Mouse (Mus musculus) left cerebral cortex, postnatal 4 days (tissue): Measurements from ENCODE around the gene Prkar1b. TPM values are rescaled to one million over a fixed set of nuclear protein-coding genes. Genes with fewer than 3 reads are reported as not detected.

Source experiments
- DNase-seq: peaks from one replicate; pipeline ENCODE4 v3.0.0-alpha.2; 2022
- intact Hi-C: fragments of 180-260 bp; cut with DNase I; formaldehyde crosslinking; loops from one replicate; pipeline ENCODE4 v1.15.1; 2025
- total RNA-seq, 2 experiments: library from RNA; stranded (reverse); gene quantifications; 2 replicates each; pipeline ENCODE4 v1.2.3; 2021

Prkar1b gene
- total RNA-seq, 2 experiments from 2014 or later = 366 to 388 TPM

DNA sequence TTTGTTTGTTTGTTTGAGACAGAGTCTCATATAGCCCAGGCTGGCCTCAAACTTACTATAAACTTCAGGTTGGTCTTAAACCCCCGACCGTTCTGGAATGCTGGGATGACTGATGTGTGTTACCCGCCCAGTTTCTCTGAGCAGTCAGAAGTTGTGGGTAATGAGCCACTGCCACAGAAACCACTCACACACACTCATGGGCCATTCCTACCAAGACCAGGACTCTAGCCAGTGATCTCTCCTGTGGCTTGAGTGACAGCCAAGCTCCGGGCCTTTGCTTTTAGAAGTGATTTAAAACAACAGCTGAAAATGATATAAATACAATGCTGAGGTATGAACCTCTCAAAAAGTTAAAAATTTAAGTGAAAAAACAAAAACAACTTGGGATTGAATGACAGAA is 34.9 kb downstream of the Prkar1b start:
- intact Hi-C loops = no loop called here
- DNase-seq = no peak

DNA sequence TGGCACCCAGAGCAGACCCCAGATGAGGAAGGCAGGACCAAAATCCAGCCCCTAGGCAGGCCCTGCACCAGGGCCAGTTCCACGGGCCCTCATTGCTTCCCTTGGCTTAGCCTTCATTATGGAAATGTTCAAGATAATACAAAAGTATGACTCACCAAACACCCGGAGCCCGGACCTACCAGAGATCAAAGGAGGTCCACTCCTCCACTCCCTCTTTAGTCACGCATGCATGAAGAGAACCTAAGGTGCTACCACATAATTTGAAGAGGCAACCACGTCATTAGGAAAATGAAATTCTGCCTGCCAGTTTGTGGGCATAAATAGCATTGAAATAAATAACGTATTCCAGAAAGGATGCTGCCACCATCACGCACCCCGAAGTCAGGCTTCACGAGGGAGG is 37.4 kb downstream of the Prkar1b start:
- intact Hi-C loops = no loop called here
- DNase-seq = no peak

DNA sequence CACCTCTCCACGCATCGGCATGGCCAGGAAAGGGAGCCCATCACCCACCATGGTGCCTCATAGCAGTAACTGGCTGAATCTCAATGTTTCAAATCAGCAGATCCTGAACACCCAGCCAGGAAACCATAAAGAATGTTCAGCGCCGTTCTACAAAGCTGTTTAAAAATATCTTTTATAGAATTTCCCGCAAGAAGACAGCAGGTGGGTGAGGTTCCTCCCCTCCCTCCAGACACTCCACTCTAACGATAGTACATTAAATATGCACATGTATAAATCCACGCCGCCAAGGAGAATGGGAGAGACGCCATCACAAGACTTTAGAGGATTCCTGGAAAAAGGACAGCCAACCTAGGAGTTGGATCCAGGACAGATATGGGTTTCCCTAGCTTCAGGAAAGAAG is 37.8 kb downstream of the Prkar1b start:
- no peak for DNase-seq
- intact Hi-C loops = no loop called here

DNA sequence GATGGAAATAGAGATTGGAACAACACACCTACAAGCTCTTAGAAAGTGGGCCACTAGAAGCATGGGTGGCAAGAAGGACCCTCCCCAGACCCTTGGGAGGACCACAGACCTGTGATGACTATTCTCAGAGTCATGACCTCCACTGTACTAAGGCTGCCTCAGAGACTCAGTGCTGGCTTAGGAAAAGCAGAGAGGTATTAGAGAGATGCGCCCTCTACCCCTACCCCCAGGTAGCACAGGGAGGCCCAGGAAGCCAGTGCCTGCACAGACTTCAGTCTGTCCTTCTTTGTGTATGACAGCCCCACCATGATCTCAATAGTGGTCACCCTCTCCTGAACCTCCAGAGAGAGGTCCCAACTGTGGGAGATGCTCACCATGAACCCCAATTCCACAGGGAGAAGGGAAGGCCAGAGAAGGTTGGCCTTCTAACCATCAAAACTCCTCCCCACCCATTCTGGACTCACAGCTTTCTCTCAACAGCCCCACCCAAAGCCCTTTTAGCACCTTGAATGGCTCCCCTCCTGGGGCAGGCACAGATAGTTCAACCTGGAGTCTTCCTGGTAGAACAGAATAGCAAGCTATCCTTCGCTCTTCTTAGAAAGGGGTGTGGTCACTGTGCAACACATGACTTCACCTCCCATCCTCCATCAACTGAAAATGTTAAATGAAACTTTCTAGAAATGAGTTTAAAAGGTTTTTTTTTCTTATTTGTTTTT is 39.5 kb downstream of the Prkar1b start:
- no peak for DNase-seq
- intact Hi-C loops = no loop called here

DNA sequence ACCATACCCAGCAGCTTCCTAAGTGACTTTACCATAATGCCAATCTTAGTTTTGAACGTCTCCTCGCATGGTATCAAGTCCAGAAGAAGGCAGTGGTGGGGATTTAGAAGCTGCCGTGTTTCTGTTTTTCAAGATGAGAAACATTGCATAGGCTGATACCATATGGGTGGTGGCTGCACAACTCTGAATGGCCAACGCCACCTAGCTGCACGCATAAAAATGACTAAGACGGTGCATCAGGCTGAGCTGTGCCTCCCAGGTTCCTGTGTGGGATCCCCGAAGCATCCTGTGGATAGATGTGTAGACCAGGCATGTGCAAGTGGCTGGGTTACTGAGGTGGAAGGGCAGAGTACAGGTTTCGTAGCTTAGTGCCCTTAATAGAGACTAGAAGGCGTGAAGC is 42.0 kb downstream of the Prkar1b start:
- intact Hi-C loops = no loop called here
- DNase-seq = peak; percentile 12

DNA sequence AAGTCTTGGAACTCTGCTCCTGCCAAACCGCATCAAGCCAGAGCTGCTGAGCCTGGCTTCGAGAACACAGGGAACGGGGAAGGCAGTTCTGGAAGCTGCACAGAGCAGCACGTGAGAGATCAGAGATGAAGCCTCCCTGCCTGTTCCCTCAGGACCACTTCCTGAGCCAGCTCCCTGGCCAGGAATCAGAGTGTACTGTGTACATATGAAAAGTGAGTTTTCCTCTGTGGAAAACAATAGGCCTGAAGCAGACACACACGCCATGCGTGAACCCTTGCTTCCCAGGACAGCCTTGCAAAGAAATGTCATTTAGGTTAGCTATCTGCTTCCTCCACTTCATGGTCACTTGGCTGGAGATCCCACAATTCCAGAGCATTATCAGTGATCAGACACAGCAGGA is 48.0 kb downstream of the Prkar1b start:
- DNase-seq = no peak
- intact Hi-C loops = no loop called here

DNA sequence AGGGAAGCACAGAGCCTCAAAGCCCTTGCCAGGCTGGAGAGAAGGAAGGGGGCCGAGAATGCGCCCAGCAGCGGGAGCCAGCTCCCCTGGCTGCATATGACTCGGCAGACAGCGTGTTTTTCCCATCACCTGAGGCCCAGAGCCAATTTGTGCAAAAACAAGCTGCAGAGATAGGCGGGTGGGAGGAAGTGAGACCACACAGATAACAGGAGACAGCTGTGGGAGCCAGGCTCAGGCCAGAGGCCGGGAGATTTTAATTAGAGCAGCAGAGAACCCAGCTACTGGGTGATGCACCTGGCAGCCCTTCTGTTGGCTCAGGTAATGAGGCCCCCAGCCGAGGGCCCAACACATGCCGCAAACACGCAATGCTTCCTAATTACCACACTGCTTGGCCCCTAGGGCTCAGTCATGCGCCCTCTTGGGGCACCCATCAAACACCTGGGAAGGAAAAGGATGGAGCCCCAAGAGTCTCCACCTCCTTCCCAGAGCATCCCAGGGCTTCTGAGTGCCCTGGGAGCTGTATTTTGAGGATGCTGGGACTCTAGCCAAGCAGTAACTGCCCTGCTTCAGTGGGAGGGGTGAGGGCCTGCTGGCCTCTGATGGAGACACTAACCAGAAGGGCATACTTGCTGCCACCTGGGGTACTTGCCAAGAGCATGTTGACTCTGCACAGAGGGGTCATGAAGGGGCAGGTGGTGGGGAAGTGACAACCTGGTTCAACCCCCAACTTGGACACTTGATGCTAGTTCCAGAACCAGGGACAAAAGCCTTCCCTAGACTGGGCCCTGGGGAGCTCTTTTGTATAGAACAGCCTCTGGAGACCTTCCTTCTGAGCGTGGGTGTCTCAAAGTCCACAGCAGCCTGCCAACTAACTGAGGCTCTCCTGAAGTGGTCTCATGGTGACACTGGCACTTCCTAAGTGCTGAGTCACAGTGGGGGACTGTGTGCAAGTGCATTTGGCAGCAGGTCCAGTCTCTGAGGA is 50.5 kb downstream of the Prkar1b start:
- intact Hi-C loops = no loop called here
- peak; percentile 55 for DNase-seq

DNA sequence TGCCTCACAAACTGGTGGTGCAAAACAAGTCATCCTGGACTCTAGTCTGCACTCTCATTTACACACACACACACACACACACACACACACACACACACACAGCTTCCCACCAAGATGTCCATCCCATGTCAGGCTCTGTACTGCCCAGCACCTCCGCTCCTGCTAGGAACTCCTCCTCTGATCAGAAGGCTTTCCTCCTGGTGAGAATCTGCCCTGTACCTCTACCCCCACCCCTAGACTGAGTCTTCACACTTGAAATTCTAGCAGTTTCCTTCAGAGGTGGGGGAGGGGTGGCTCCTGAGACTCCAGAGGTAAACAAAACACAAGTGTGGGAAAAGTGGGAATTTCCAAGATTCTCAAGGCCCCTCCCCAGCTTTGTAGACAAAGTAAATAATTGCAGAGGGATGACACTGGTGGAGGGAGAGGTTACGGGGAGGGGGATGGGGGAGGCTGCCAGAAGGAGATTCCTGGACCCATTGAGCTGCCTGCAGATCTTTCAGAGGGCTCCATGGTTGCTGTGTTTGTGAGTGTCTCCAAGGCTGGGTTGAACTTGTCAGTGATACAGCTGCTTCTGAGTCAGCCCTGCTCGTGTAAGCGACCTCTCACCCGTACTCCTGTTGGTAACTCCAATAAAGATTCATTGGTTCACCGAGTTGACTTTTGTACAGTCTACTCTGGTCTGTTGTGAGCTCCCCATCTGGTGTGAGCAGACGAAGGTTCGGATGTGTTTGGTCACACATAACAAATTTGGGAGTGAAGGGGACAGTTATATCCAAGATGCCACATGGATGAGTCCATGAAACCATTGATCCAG is 54.3 kb downstream of the Prkar1b start:
- DNase-seq = no peak
- intact Hi-C loops = no loop called here

DNA sequence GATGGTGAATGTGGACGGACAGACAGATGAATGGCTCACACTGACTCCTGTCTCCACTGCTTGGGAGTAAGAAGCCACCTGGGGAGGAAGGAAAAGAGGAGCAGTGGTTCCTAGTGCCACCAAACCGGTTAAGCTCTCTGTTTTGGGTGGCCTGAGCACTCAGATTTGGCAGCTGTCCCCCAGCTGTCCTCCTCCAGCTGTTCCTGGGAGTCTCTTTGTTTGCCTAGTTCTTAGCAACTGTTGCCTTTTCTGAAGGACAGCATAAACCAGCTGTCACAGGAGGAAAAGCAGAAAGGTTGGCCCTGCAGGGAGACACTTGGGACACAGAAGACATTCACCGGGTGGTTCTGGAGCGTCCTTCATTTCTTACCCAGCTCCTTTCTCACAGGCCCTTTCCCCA is 56.3 kb downstream of the Prkar1b start:
- no peak for DNase-seq
- intact Hi-C loops = no loop called here

DNA sequence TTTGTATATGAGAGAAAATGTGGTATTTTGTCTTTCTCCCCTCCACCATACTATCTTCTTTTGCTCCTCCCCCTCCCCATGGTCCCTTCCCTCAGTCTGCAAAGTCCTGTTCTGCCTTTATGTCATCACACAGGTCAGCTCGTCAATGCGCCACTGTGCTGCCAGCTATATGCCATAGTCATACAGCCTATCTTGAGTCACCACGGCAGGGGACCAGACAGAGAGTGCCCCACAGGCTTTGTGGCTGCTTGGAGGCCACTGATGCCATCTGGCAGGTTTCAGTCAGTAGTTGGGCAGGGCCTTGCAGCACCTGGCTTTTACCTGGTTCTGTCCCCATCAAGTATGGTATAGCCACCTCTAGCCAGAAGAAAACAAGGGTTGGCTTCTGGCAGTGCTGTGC is 58.1 kb downstream of the Prkar1b start:
- intact Hi-C loops = no loop called here
- no peak for DNase-seq

DNA sequence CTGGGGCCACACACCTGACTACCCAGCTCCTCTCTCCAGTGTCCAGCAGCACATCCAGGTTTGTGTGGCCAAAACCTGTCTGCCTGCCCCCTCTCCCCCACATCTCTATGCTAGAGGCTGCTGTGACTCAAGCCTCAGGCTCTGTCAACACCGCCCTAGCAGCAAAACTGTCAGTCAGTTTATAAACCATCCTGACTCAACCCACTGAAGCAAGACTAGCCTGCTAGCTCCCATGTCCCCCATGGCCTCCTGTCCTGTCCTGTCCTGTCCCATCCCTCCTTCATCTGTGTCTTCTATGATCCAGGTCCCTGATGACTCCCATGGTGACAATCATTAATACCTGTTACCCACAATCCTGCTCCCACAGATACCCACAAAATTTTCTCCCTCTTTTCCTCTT is 59.6 kb downstream of the Prkar1b start:
- intact Hi-C loops = no loop called here
- DNase-seq = no peak

DNA sequence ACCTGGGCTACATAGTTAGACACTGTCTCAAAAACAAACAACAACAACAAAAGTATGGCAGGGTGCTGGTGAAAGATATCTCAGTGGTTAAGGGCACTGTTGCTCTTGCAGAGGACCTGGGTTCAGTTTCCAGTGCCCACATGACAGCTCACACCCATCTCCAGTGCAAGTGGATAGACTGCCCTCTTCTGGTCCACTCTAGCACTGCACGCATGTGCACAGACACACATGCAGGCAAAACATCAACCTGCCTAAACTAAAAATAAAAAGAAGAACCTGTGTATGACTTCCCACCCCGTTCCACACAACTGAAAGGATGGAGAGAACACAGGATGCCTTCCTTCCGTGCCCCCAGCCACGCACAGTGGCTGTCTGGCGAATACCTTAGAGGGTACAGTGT is 61.6 kb downstream of the Prkar1b start:
- intact Hi-C loops = no loop called here

DNA sequence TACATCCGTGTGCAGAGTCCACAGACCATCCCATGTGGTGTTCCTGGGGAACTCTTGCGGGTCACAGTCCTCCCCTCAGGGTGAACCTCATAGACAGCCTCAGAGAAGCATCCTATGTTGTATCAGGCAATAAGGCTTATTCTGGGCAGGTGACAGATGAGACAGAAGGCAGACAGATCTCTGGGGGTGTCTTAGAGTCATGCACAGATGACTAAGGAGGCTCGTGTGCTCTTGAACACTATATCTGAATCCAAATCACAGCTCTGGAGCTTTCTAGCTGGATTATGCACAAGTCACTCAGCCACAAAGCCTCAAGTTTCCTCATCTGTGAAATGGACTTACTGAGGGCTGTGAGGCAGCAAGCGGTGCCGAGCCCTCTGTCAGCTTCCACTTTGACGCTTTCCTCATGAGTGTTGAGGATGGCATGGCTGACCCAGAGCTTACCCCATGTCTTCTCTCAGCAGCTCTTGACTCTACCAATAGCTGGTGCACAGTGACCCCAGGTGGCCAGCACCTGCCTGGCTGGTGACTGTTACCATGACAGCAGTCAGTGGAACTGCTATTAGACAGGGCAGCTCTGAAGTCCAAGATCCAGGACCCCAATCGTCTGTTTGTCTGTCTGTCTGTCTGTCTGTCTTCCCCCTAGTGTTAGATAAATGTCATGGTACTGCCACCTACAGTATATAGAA is 64.8 kb downstream of the Prkar1b start:
- intact Hi-C loops = no loop called here
- peak; percentile 58 for DNase-seq

More for the DNA sequence above, 61.6 kb downstream of the Prkar1b start:
- DNase-seq = no peak

DNA sequence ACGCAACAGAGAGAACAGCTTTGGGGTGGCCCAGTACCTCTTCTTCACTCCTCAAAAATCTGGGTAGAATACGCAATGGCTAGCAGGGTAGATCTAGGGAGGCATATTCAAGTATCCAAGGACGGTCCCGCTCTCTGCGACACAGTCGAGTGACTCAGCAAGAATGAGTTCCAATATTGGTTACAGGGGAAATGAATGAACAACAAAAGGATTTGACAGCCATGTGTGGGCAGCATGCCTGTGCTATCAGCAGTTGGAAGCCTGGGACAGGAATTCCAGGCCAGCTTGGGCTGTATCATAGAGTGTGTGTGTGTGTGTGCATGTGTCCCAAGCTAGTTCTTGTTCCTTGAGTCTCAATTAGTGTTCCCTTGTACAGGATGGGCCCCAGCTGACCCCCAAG is 65.5 kb downstream of the Prkar1b start:
- peak; percentile 48 for DNase-seq
- intact Hi-C loops = no loop called here

DNA sequence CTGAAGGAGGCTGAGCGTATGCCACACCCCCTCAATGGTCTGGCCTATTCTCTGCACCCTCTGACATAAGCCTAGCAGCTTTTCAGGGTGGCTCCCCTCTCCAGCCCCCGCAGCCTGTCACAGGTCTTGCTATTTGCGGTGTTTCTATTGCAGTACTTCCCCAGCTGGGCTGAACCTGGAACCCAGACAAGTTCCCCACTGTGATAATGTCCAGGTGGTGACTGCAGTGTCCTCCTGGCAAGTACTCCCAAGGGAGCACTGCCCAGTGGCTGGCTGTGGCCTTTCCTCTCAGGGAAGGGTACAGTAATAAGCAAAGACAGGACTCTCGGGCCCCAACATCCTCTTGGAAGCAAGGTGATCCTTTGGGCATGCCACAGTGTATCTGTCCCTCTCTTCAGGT is 66.0 kb downstream of the Prkar1b start:
- intact Hi-C loops = no loop called here

DNA sequence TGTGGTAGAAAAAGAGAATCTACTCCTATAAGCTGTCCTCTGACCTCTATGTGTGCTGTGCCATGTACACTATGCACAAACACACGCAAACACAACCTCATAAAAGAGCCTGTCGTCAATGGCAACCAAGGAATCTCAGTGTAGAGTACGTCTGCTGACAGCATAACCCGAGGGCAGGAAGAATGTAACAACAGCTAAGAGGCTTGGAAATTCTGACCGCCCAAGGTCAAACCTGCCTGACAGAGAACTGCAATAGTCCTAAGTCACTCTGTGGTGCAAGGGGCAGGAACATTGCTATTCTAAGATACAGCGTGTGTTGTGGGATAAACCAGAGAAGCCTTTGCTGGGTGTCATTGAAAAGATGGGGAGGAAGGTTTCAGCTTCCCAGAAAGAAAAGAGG is 68.4 kb downstream of the Prkar1b start:
- no peak for DNase-seq
- intact Hi-C loops = no loop called here

More for the DNA sequence above, 66.0 kb downstream of the Prkar1b start:
- DNase-seq = no peak

DNA sequence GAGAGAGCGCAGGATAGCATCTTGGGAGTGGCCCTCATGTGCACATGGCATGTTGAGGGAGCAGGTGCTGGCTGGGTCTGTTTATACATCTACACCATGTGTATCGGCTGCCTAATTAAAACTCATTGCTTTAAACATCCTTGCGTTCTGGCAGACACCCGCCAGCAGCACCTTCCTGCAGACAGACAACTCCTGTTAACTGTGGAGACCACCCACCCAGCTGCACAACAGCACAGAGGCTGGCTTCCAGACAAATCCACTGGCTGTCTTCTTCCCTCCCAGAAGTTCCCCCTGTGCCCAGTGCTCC is 71.7 kb downstream of the Prkar1b start:
- intact Hi-C loops = no loop called here

DNA sequence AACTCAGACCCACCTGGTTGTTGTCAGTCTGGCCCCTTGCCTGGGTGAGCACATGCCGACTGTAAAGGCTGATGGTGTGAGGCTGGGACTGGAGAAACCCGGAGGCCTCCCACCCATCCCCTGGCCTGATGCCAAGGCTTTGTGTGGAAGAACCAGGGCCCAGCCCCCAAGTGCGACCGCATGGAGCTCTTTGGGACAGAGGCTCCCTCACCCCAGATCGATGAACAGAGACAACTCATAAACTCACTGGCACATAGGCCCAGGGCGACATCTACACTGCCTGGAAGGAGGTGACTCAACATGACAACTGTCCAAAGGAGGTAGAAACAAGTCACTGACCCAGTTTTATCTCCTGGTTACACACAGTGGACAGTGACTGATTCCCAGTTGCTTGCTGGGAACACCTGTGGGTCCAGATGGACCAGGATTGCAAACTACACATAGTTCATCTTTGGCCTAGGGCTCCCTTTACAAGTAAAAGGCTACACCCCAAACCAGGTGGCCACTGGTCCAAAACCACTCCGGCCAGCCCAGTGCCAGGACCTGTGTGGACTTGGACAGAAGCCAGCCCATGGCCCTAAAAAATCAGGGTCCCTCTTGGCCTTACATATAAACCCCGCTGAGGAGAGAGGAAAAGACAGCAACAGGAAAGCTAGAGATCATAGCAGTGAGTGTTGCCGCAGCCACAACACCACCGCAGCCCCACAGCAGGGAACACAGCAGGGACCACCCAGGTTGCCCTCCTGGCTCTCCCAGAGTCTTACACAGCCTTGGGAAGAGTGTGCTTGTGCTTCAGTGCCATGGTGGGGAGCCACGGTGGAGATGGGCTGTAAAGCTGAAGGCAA is 72.3 kb downstream of the Prkar1b start:
- intact Hi-C loops = no loop called here
- DNase-seq = peak; percentile 72

More for the DNA sequence above, 71.7 kb downstream of the Prkar1b start:
- peak; percentile 53 for DNase-seq

DNA sequence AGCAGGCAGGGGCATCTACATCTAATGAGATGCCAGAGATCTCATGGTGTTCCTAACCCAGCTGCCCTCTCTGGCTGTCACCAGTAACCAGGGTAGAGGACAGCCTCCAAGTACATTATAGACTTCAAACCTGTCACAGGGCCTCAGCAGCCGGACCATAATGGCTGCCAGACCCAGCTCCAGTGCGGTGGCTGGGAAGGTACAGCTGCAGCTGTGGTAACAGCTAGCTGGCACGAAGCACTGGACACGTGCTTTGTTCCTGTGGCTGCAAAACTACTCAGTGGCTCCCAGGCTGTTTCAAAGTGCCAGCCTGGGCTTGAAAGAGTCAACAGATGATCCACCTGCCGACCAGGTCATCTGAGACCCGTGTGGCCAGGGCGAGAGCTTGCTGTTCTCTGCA is 73.4 kb downstream of the Prkar1b start:
- peak; percentile 42 for DNase-seq
- intact Hi-C loops = no loop called here

DNA sequence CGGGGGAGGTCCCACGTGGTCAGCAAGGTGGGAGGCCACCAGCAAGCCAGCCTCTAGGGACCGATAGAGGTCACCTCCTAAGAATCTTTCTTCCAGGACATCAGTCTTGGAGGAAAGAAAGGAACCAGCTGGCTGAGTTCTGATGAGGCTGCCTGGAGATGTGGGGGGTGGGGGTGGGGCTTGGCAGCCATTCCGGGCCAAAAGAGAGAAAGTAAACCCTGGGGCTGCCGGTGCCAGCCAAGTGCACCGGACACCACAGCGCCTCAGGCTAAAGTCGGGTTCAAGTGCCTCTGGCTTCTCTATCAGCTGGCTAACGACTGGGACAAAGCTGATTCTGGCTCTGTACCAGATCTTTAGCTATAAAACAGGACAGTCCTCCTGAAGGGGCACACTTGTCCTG is 74.0 kb downstream of the Prkar1b start:
- DNase-seq = peak; percentile 55
- intact Hi-C loops = no loop called here
